Mouse (Mus musculus): Measurements from ENCODE around the gene Ighmbp2. TPM values are rescaled to one million over a fixed set of nuclear protein-coding genes. Genes with fewer than 3 reads are reported as not detected.

Ighmbp2 gene
- polyA plus RNA-seq, 1 experiment from 2014 or later, result 2.5 TPM

- peak within 1 kb of the TSS; percentile 99 for H3K4me2 ChIP-seq (ENCODE audit: low read depth, low read length)
- H3K9me3 ChIP-seq (replicated peaks; ENCODE audit: control insufficient read depth, low read length), result no peaks in the 10 kb centered on the region
- peak within 1 kb of the TSS; percentile 61 for H3K4me3 ChIP-seq (ENCODE audit: low read depth, low read length)
- no peak for ATAC-seq (ENCODE audit: low read depth)
- H3K4me1 ChIP-seq (ENCODE audit: control insufficient read depth, low read depth, low read length), result peaks cover 53% of the 10 kb centered on the region
- H3K27ac ChIP-seq (ENCODE audit: low read length), result peak within 1 kb of the TSS; percentile 47
- under 1% methylated on average over 26 of the region's 26 CpGs for WGBS (ENCODE audit: insufficient replicate concordance)
- no peaks in the 10 kb centered on the region for H3K27me3 ChIP-seq (ENCODE audit: control insufficient read depth, insufficient read depth, low read depth, low read length)
- H3K36me3 ChIP-seq (ENCODE audit: control insufficient read depth, insufficient read depth), result no peaks in the 10 kb centered on the region
- peak within 1 kb of the TSS; percentile 53 for H3K9ac ChIP-seq (ENCODE audit: low read depth, low read length)
Measured at GRCm38 (mm10) chr19:3322261-3322969, 39.6 kb upstream of the Ighmbp2 start, which contains the start of gene Cpt1a. Gene Cpt1a, plus strand, starts transcription at chr19:3322334.

GRCm38 (mm10) chr19:3321617-3322016, 38.8 kb upstream of the Ighmbp2 start:
- Histone ChIP-seq H3K4me3 (ENCODE audit: low read depth, low read length) (peak overlapping the region; percentile 61), H3K9me3 (replicated peaks; ENCODE audit: control insufficient read depth, low read length) (no peaks in the 10 kb centered on the region), H3K27me3 (ENCODE audit: control insufficient read depth, insufficient read depth, low read depth, low read length) (no peaks in the 10 kb centered on the region), H3K36me3 (ENCODE audit: control insufficient read depth, insufficient read depth) (no peaks in the 10 kb centered on the region), H3K4me1 (ENCODE audit: control insufficient read depth, low read depth, low read length) (peaks cover 52% of the 10 kb centered on the region), H3K27ac (ENCODE audit: low read length) (no peak overlapping the region), H3K9ac (ENCODE audit: low read depth, low read length) (peak overlapping the region; percentile 53; the same call in 1 of the 2 replicates), H3K4me2 (ENCODE audit: low read depth, low read length) (peak overlapping the region; percentile 99)
- 9% methylated on average over 11 of the region's 11 CpGs for whole genome bisulfite sequencing (ENCODE audit: insufficient replicate concordance)
- no peak for ATAC-seq (ENCODE audit: low read depth)

- no peak overlapping the region for H3K27ac ChIP-seq (ENCODE audit: low read length)
- no peaks in the 10 kb centered on the region for H3K36me3 ChIP-seq (ENCODE audit: control insufficient read depth, insufficient read depth)
- ATAC-seq (ENCODE audit: low read depth), result no peak
- H3K9me3 ChIP-seq (replicated peaks; ENCODE audit: control insufficient read depth, low read length), result no peaks in the 10 kb centered on the region
- H3K4me2 ChIP-seq (ENCODE audit: low read depth, low read length), result no peak overlapping the region
- peaks cover 44% of the 10 kb centered on the region for H3K4me1 ChIP-seq (ENCODE audit: control insufficient read depth, low read depth, low read length)
- no peak overlapping the region for H3K9ac ChIP-seq (ENCODE audit: low read depth, low read length)
- 59% methylated on average over 3 of the region's 3 CpGs for WGBS (ENCODE audit: insufficient replicate concordance)
- no peak overlapping the region for H3K4me3 ChIP-seq (ENCODE audit: low read depth, low read length)
- no peaks in the 10 kb centered on the region for H3K27me3 ChIP-seq (ENCODE audit: control insufficient read depth, insufficient read depth, low read depth, low read length)
Measured at GRCm38 (mm10) chr19:3320801-3321200, 38.0 kb upstream of the Ighmbp2 start.

GRCm38 (mm10) chr19:3320086-3320485, 37.3 kb upstream of the Ighmbp2 start:
- Histone ChIP-seq H3K4me3 (ENCODE audit: low read depth, low read length) (no peak overlapping the region), H3K27me3 (ENCODE audit: control insufficient read depth, insufficient read depth, low read depth, low read length) (no peaks in the 10 kb centered on the region), H3K4me2 (ENCODE audit: low read depth, low read length) (0 out of 2 replicates have a peak overlapping the region, but pooled peaks have one; percentile 18), H3K27ac (ENCODE audit: low read length) (no peak overlapping the region), H3K9me3 (replicated peaks; ENCODE audit: control insufficient read depth, low read length) (no peaks in the 10 kb centered on the region), H3K4me1 (ENCODE audit: control insufficient read depth, low read depth, low read length) (peaks cover 37% of the 10 kb centered on the region), H3K9ac (ENCODE audit: low read depth, low read length) (no peak overlapping the region), H3K36me3 (ENCODE audit: control insufficient read depth, insufficient read depth) (no peaks in the 10 kb centered on the region)
- ATAC-seq (ENCODE audit: low read depth), result no peak
- WGBS (ENCODE audit: insufficient replicate concordance), result 51% methylated on average over 7 of the region's 7 CpGs

GRCm38 (mm10) chr19:3319341-3319740, 36.5 kb upstream of the Ighmbp2 start:
- no peak overlapping the region for H3K9ac ChIP-seq (ENCODE audit: low read depth, low read length)
- no peak for ATAC-seq (ENCODE audit: low read depth)
- no peak overlapping the region for H3K4me3 ChIP-seq (ENCODE audit: low read depth, low read length)
- no peaks in the 10 kb centered on the region for H3K9me3 ChIP-seq (replicated peaks; ENCODE audit: control insufficient read depth, low read length)
- no peak overlapping the region for H3K4me2 ChIP-seq (ENCODE audit: low read depth, low read length)
- H3K27ac ChIP-seq (ENCODE audit: low read length), result no peak overlapping the region
- peaks cover 30% of the 10 kb centered on the region for H3K4me1 ChIP-seq (ENCODE audit: control insufficient read depth, low read depth, low read length)
- no peaks in the 10 kb centered on the region for H3K27me3 ChIP-seq (ENCODE audit: control insufficient read depth, insufficient read depth, low read depth, low read length)
- 52% methylated on average over 2 of the region's 2 CpGs for WGBS (ENCODE audit: insufficient replicate concordance)
- H3K36me3 ChIP-seq (ENCODE audit: control insufficient read depth, insufficient read depth), result no peaks in the 10 kb centered on the region

- no peak for ATAC-seq (ENCODE audit: low read depth)
- WGBS (ENCODE audit: insufficient replicate concordance), result 60% methylated on average over 16 of the region's 16 CpGs
- no peaks in the 10 kb centered on the region for H3K4me1 ChIP-seq (ENCODE audit: control insufficient read depth, low read depth, low read length)
Measured at GRCm38 (mm10) chr19:3307175-3307949, 24.5 kb upstream of the Ighmbp2 start.

GRCm38 (mm10) chr19:3304017-3304416, 21.2 kb upstream of the Ighmbp2 start:
- no peak for ATAC-seq (ENCODE audit: low read depth)
- no peaks in the 10 kb centered on the region for H3K36me3 ChIP-seq (ENCODE audit: control insufficient read depth, insufficient read depth)
- 29% methylated on average over 4 of the region's 4 CpGs for WGBS (ENCODE audit: insufficient replicate concordance)
- H3K4me3 ChIP-seq (ENCODE audit: low read depth, low read length), result no peak overlapping the region
- H3K4me2 ChIP-seq (ENCODE audit: low read depth, low read length), result no peak overlapping the region
- no peaks in the 10 kb centered on the region for H3K27me3 ChIP-seq (ENCODE audit: control insufficient read depth, insufficient read depth, low read depth, low read length)
- H3K9me3 ChIP-seq (replicated peaks; ENCODE audit: control insufficient read depth, low read length), result no peaks in the 10 kb centered on the region
- H3K9ac ChIP-seq (ENCODE audit: low read depth, low read length), result no peak overlapping the region
- H3K27ac ChIP-seq (ENCODE audit: low read length), result no peak overlapping the region
- H3K4me1 ChIP-seq (ENCODE audit: control insufficient read depth, low read depth, low read length), result no peaks in the 10 kb centered on the region

More at GRCm38 (mm10) chr19:3307175-3307949, 24.5 kb upstream of the Ighmbp2 start:
- Histone ChIP-seq H3K4me2 (ENCODE audit: low read depth, low read length) (no peak overlapping the region), H3K9ac (ENCODE audit: low read depth, low read length) (no peak overlapping the region), H3K9me3 (replicated peaks; ENCODE audit: control insufficient read depth, low read length) (no peaks in the 10 kb centered on the region), H3K4me3 (ENCODE audit: low read depth, low read length) (no peak overlapping the region), H3K27ac (ENCODE audit: low read length) (no peak overlapping the region), H3K27me3 (ENCODE audit: control insufficient read depth, insufficient read depth, low read depth, low read length) (no peaks in the 10 kb centered on the region), H3K36me3 (ENCODE audit: control insufficient read depth, insufficient read depth) (no peaks in the 10 kb centered on the region)

- no peaks in the 10 kb centered on the region for H3K36me3 ChIP-seq (ENCODE audit: control insufficient read depth, insufficient read depth)
- no peak overlapping the region for H3K9ac ChIP-seq (ENCODE audit: low read depth, low read length)
- no peak overlapping the region for H3K4me2 ChIP-seq (ENCODE audit: low read depth, low read length)
- H3K4me3 ChIP-seq (ENCODE audit: low read depth, low read length), result no peak overlapping the region
- H3K27me3 ChIP-seq (ENCODE audit: control insufficient read depth, insufficient read depth, low read depth, low read length), result no peaks in the 10 kb centered on the region
- 77% methylated on average over 7 of the region's 7 CpGs for WGBS (ENCODE audit: insufficient replicate concordance)
- no peak for ATAC-seq (ENCODE audit: low read depth)
- H3K4me1 ChIP-seq (ENCODE audit: control insufficient read depth, low read depth, low read length), result no peaks in the 10 kb centered on the region
- no peaks in the 10 kb centered on the region for H3K9me3 ChIP-seq (replicated peaks; ENCODE audit: control insufficient read depth, low read length)
- H3K27ac ChIP-seq (ENCODE audit: low read length), result no peak overlapping the region
Measured at GRCm38 (mm10) chr19:3297775-3298174, 15.0 kb upstream of the Ighmbp2 start.

- Histone ChIP-seq H3K27ac (ENCODE audit: low read length) (no peak overlapping the region), H3K9me3 (replicated peaks; ENCODE audit: control insufficient read depth, low read length) (no peaks in the 10 kb centered on the region), H3K4me1 (ENCODE audit: control insufficient read depth, low read depth, low read length) (no peaks in the 10 kb centered on the region), H3K36me3 (ENCODE audit: control insufficient read depth, insufficient read depth) (no peaks in the 10 kb centered on the region), H3K4me2 (ENCODE audit: low read depth, low read length) (no peak overlapping the region), H3K27me3 (ENCODE audit: control insufficient read depth, insufficient read depth, low read depth, low read length) (no peaks in the 10 kb centered on the region), H3K9ac (ENCODE audit: low read depth, low read length) (no peak overlapping the region), H3K4me3 (ENCODE audit: low read depth, low read length) (no peak overlapping the region)
- no peak for ATAC-seq (ENCODE audit: low read depth)
Measured at GRCm38 (mm10) chr19:3297034-3297433, 14.2 kb upstream of the Ighmbp2 start.
